Mouse (Mus musculus) G1E (cell line): Measurements from ENCODE around the gene Epn3.

Experiments
- CTCF ChIP-seq: IDR thresholded peaks from 2 replicates; pipeline ENCODE4 v1.5.1; 2012; ENCODE audit warnings: low read depth, low read length, inconsistent platforms, mixed read lengths
- GATA1 ChIP-seq: IDR thresholded peaks from 2 replicates; pipeline ENCODE4 v1.6.1; 2012; ENCODE audit warnings: borderline replicate concordance, low read length, inconsistent platforms, mixed read lengths
- GATA2 ChIP-seq: IDR thresholded peaks from 2 replicates; pipeline ENCODE4 v1.6.1; 2012; ENCODE audit warnings: low read depth, low read length, inconsistent platforms, borderline replicate concordance
- TAL1 ChIP-seq: conservative IDR thresholded peaks from 2 replicates; pipeline ENCODE4 v1.6.1; 2012; ENCODE audit warnings: low read depth, low read length, inconsistent platforms, mixed read lengths

DNA sequence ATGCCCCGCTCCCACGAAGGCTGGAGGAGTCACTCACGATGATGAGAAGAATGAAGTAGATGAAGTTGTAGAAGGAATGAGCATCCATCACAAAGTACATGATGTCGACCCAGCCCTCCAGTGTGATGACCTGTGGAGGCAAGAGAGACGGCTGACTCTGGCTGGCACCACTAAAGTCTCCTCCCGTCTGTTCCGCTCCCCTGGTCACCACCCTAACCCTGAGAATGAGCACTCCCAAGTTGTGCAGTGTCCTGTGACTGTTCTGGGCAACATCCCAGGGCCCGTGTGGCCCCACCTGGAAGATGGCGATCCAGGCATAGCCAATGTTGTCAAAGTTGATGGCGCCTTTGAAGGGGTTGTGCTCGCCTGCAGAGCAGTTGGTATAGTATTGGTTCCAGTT lies 37.9 kb downstream of the Epn3 start:
- no peak for TF ChIP-seq CTCF
- TF ChIP-seq GATA2 = no peak
- no peak for TF ChIP-seq GATA1
- TF ChIP-seq TAL1 = no peak
